Mouse (Mus musculus): ENCODE data around the gene Lmbr1l. TPM values are rescaled to one million over a fixed set of nuclear protein-coding genes. Genes with fewer than 3 reads are reported as not detected.

Gene Lmbr1l
- total RNA-seq, 1 experiment from 2014 or later, result 144 TPM

- peak; percentile 79 for ATAC-seq (ENCODE audit: extremely low read depth, insufficient number of reproducible peaks, low FRiP score, poor library complexity, severe bottlenecking)
Measured at GRCm38 (mm10) chr15:98871916-98872888, 45.8 kb downstream of the Lmbr1l start.

- no peak for ATAC-seq (ENCODE audit: extremely low read depth, insufficient number of reproducible peaks, low FRiP score, poor library complexity, severe bottlenecking)
Measured at GRCm38 (mm10) chr15:98871070-98871915, 46.7 kb downstream of the Lmbr1l start, which contains the start of gene Kmt2d. Kmt2d (minus strand) TSS chr15:98871204.

- ATAC-seq (ENCODE audit: extremely low read depth, insufficient number of reproducible peaks, low FRiP score, poor library complexity, severe bottlenecking), result no peak
Measured at GRCm38 (mm10) chr15:98870179-98871069, 47.6 kb downstream of the Lmbr1l start.

- no peak for ATAC-seq (ENCODE audit: extremely low read depth, insufficient number of reproducible peaks, low FRiP score, poor library complexity, severe bottlenecking)
Measured at GRCm38 (mm10) chr15:98869342-98870178, 48.5 kb downstream of the Lmbr1l start.

GRCm38 (mm10) chr15:98868346-98869063 is 49.5 kb downstream of the Lmbr1l start:
- ATAC-seq (ENCODE audit: extremely low read depth, insufficient number of reproducible peaks, low FRiP score, poor library complexity, severe bottlenecking), result no peak

- ATAC-seq (ENCODE audit: extremely low read depth, insufficient number of reproducible peaks, low FRiP score, poor library complexity, severe bottlenecking), result peak; percentile 71
Measured at GRCm38 (mm10) chr15:98867321-98867720, 50.7 kb downstream of the Lmbr1l start.

- ATAC-seq (ENCODE audit: extremely low read depth, insufficient number of reproducible peaks, low FRiP score, poor library complexity, severe bottlenecking), result no peak
Measured at GRCm38 (mm10) chr15:98866501-98866900, 51.5 kb downstream of the Lmbr1l start.

- no peak for ATAC-seq (ENCODE audit: extremely low read depth, insufficient number of reproducible peaks, low FRiP score, poor library complexity, severe bottlenecking)
Measured at GRCm38 (mm10) chr15:98865771-98866170, 52.3 kb downstream of the Lmbr1l start.

- no peak for ATAC-seq (ENCODE audit: extremely low read depth, insufficient number of reproducible peaks, low FRiP score, poor library complexity, severe bottlenecking)
Measured at GRCm38 (mm10) chr15:98864951-98865350, 53.1 kb downstream of the Lmbr1l start.

- ATAC-seq (ENCODE audit: extremely low read depth, insufficient number of reproducible peaks, low FRiP score, poor library complexity, severe bottlenecking), result no peak
Measured at GRCm38 (mm10) chr15:98863451-98863958, 54.5 kb downstream of the Lmbr1l start.

- no peak for ATAC-seq (ENCODE audit: extremely low read depth, insufficient number of reproducible peaks, low FRiP score, poor library complexity, severe bottlenecking)
Measured at GRCm38 (mm10) chr15:98861701-98862410, 56.2 kb downstream of the Lmbr1l start.

- no peak for ATAC-seq (ENCODE audit: extremely low read depth, insufficient number of reproducible peaks, low FRiP score, poor library complexity, severe bottlenecking)
Measured at GRCm38 (mm10) chr15:98860921-98861320, 57.1 kb downstream of the Lmbr1l start.

GRCm38 (mm10) chr15:98859319-98860043 is 58.5 kb downstream of the Lmbr1l start:
- ATAC-seq (ENCODE audit: extremely low read depth, insufficient number of reproducible peaks, low FRiP score, poor library complexity, severe bottlenecking), result no peak

- no peak for ATAC-seq (ENCODE audit: extremely low read depth, insufficient number of reproducible peaks, low FRiP score, poor library complexity, severe bottlenecking)
Measured at GRCm38 (mm10) chr15:98854214-98854613, 63.8 kb downstream of the Lmbr1l start.
